Mouse (Mus musculus) liver, adult 2 months (tissue): ENCODE data around the gene Zdhhc13.

Experiments
- CTCF ChIP-seq: fragments of 200-500 bp; IDR thresholded peaks from 2 replicates; pipeline ENCODE4 v1.5.1; 2011; ENCODE audit warnings: low read depth, low read length, control low read depth
- POLR2A ChIP-seq: fragments of 200-500 bp; IDR thresholded peaks from 2 replicates; pipeline ENCODE4 v1.6.1; 2011; ENCODE audit warnings: low read length, control low read depth; ENCODE audit not compliant: insufficient read depth; ENCODE audit errors: extremely low read depth

DNA sequence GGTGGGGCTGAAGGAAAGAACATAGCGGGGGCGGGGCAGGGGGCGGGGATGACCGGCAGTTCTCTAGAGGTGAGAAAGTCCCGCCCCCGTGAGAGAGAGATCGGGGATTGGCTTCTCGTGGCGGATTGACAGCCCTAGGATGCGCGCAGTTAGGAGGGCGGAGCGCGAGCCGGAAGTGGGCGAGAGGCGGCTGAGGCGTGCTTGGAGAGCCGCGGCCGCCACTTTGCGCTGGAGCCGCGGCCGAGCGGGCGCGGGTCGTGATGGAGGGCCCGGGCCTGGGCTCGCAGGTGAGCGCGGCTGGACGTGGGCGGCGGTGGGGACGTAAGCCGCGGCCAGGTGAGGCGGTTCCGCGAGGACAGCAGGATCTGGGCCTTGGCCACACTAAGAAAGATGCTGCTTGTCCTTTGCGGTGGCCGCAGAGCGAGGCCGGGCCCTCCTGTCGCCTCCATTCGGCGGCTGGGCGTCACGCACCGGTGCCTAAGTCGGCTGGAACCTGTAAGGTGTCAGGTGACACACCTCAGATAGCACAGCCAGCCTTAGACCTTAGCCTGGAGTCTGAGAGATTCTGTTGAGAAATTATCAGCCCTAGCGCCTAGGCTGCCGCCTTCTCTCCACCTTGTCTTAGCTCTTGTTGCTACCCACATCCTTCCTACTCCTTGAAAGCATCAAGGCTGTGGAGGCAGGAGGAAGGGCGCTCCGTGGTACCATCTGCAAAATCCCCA is at the start of gene Zdhhc13:
- TF ChIP-seq CTCF (no peak), POLR2A (peak; percentile 48; the same call in 1 of the 2 replicates)
